ENCODE assay signal across 20 mouse cellular contexts in genomic region chr9:18226644-18227043, GRCm38 (mm10).
"Had no signal": no experiment of that assay in that cellular context is flagged by ENCODE, and none has a peak within 500 bp of the region (broad histone marks: within the 10 kb centered on the region; RNA-seq: fewer than 3 reads in every experiment).

No protein-coding gene starts in this region.

- DNase-seq: lung, adult 18-20 months; lung, embryonic 14.5 days; lung, postnatal 10 days; lung, postnatal 4 days; midbrain, embryonic 14.5 days; retina, postnatal 1 day; right cerebral cortex, adult 18-20 months; right cerebral cortex, postnatal 25 days; right cerebral cortex, postnatal 4 days; spleen, adult 18-20 months; thymus, adult 18-20 months; thymus, postnatal 14 days; thymus, postnatal 36 days had no signal

- H3K27me3 ChIP-seq: megakaryocyte, embryonic 14.5 days; midbrain, embryonic 12.5 days; neural tube, embryonic 13.5 days; neural tube, embryonic 15.5 days had no signal

- H3K4me3 ChIP-seq: megakaryocyte, embryonic 14.5 days; midbrain, embryonic 10.5 days; midbrain, embryonic 12.5 days; myocyte; neural tube, embryonic 13.5 days; neural tube, embryonic 15.5 days had no signal

- H3K4me2 ChIP-seq: lung, embryonic 14.5 days; midbrain, embryonic 12.5 days; neural tube, embryonic 13.5 days; neural tube, embryonic 15.5 days had no signal

- H3K9me3 ChIP-seq: midbrain, embryonic 10.5 days; midbrain, embryonic 12.5 days; neural tube, embryonic 15.5 days had no signal

- H3K36me3 ChIP-seq: midbrain, embryonic 10.5 days; midbrain, embryonic 12.5 days; neural tube, embryonic 13.5 days; neural tube, embryonic 15.5 days had no signal

- H3K9ac ChIP-seq: lung, embryonic 14.5 days; midbrain, embryonic 12.5 days; neural tube, embryonic 13.5 days; neural tube, embryonic 15.5 days had no signal

- H3K4me1 ChIP-seq: megakaryocyte, embryonic 14.5 days; midbrain, embryonic 10.5 days; midbrain, embryonic 12.5 days; neural tube, embryonic 13.5 days; neural tube, embryonic 15.5 days had no signal

- H3K27ac ChIP-seq: midbrain, embryonic 10.5 days; midbrain, embryonic 12.5 days; neural tube, embryonic 13.5 days; neural tube, embryonic 15.5 days had no signal

- ATAC-seq: midbrain, embryonic 16.5 days had no signal
